Comparison of ENCODE assay signal across 8 mouse cellular contexts in genomic region chr4:35099210-35099864, GRCm38 (mm10). TPM values are rescaled to one million over a fixed set of nuclear protein-coding genes. Genes with fewer than 3 reads are reported as not detected.
DNase-seq lines count a peak whose midpoint lies in the region; ATAC-seq and TF ChIP-seq lines count a peak whose summit lies in the region.

No protein-coding gene starts in this region.

- H3K4me3 ChIP-seq in left cerebral cortex, adult 2 months, result peak overlapping the region; percentile 46
- peak overlapping the region; percentile 27 for H3K4me3 ChIP-seq in embryonic facial prominence, embryonic 11.5 days (ENCODE audit: low read depth, low read length)
- peak overlapping the region; percentile 49 for H3K4me3 ChIP-seq in limb, embryonic 10.5 days
- H3K4me3 ChIP-seq in olfactory bulb, adult 2 months (ENCODE audit: insufficient read depth, low read depth, low read length), result peak overlapping the region; percentile 39

- intact Hi-C loops in left cerebral cortex, adult 2 months (cut with DNase I), result loop anchor here (5.0 kb wide), 1 partner anchor 132 kb away; no protein-coding TSS in a partner anchor
- intact Hi-C loops in gastrocnemius, postnatal 36 days (cut with DNase I), result no loop called here

- peak; percentile 72 for ATAC-seq in embryonic facial prominence, embryonic 11.5 days (replicated peaks; ENCODE audit: insufficient number of reproducible peaks, low FRiP score, low TSS enrichment, low read depth)

- no peak; the same call in 1 of the 2 replicates for TF ChIP-seq CTCF in left cerebral cortex, adult 2 months (IDR thresholded peaks at IDR 0.05)
- TF ChIP-seq CTCF in olfactory bulb, adult 2 months (IDR thresholded peaks at IDR 0.05; ENCODE audit: insufficient read depth, low read depth, low read length), result no peak

- H3K9ac ChIP-seq in embryonic facial prominence, embryonic 11.5 days (replicated peaks; ENCODE audit: low read length), result no peak overlapping the region; the same call in 1 of the 2 replicates

- 18% methylated on average over 17 of the region's 17 CpGs for WGBS in embryonic facial prominence, embryonic 11.5 days
- 29% methylated on average over 17 of the region's 17 CpGs for WGBS in limb, embryonic 10.5 days
- 15% methylated on average over 17 of the region's 17 CpGs for WGBS in olfactory bulb, adult 2 months

- no peaks in the 10 kb centered on the region; the same call in 1 of the 2 replicates for H3K4me1 ChIP-seq in embryonic facial prominence, embryonic 11.5 days (ENCODE audit: control insufficient read depth, insufficient read depth, low read length)
- H3K4me1 ChIP-seq in limb, embryonic 10.5 days, result peaks cover 33% of the 10 kb centered on the region
- peaks cover 15% of the 10 kb centered on the region for H3K4me1 ChIP-seq in olfactory bulb, adult 2 months (ENCODE audit: control insufficient read depth, insufficient read depth, low read length)

- DNase-seq in left cerebral cortex, adult 2 months (ENCODE audit: extremely low spot score in 1 of 2, low spot score in 2 of 2), result no peak
- DNase-seq in left cerebral cortex, adult 18-20 months (ENCODE audit: low spot score in 2 of 2), result no peak
- peak; percentile 76 for DNase-seq in embryonic facial prominence, embryonic 11.5 days (ENCODE audit: low spot score)
- DNase-seq in limb, embryonic 10.5 days (ENCODE audit: low spot score), result peak; percentile 49
- no peak for DNase-seq in left cerebral cortex, adult 9 months (ENCODE audit: low spot score in 2 of 2)
- no peak for DNase-seq in gastrocnemius, postnatal 36 days
- no peak for DNase-seq in thymus, postnatal 0 days (ENCODE audit: low spot score)

- no peaks in the 10 kb centered on the region for H3K36me3 ChIP-seq in embryonic facial prominence, embryonic 11.5 days (replicated peaks; ENCODE audit: control insufficient read depth, insufficient read depth, low read depth, low read length)
- no peaks in the 10 kb centered on the region for H3K36me3 ChIP-seq in limb, embryonic 10.5 days

- H3K27me3 ChIP-seq in embryonic facial prominence, embryonic 11.5 days (ENCODE audit: control insufficient read depth, insufficient read depth, low read length), result no peaks in the 10 kb centered on the region
- no peaks in the 10 kb centered on the region for H3K27me3 ChIP-seq in limb, embryonic 10.5 days (ENCODE audit: low read depth, poor library complexity, severe bottlenecking)

- no peak overlapping the region for H3K27ac ChIP-seq in left cerebral cortex, adult 2 months
- H3K27ac ChIP-seq in embryonic facial prominence, embryonic 11.5 days (replicated peaks; ENCODE audit: low read depth, low read length), result no peak overlapping the region
- H3K27ac ChIP-seq in limb, embryonic 10.5 days, result no peak overlapping the region
- no peak overlapping the region for H3K27ac ChIP-seq in olfactory bulb, adult 2 months (ENCODE audit: insufficient read depth, low read depth, low read length)

- no peaks in the 10 kb centered on the region for H3K9me3 ChIP-seq in embryonic facial prominence, embryonic 11.5 days (replicated peaks; ENCODE audit: control insufficient read depth, low read length)
- no peaks in the 10 kb centered on the region for H3K9me3 ChIP-seq in limb, embryonic 10.5 days (replicated peaks)

- TF ChIP-seq POLR2A in olfactory bulb, adult 2 months (IDR thresholded peaks at IDR 0.05; ENCODE audit: insufficient read depth, low read depth, low read length), result no peak

- peak overlapping the region; percentile 53 for H3K4me2 ChIP-seq in embryonic facial prominence, embryonic 11.5 days (ENCODE audit: low read depth, low read length)

RNA-seq across cellular contexts. Expression of gene Ifnk, which starts 52.5 kb away (rescaled TPM):
- total RNA-seq in left cerebral cortex, adult 2 months (2021), result not detected
- not detected for total RNA-seq in left cerebral cortex, adult 18-20 months (2021)
- polyA plus RNA-seq in embryonic facial prominence, embryonic 11.5 days (2014; fragmentation: Nextera tagmentation; extraction: Ambion mirVana), result 0.36 TPM in 1 of 2 replicates, not detected in the other
- 0.49 and 0.58 TPM in 2 replicates for polyA plus RNA-seq in limb, embryonic 10.5 days (2016; fragmentation: Nextera tagmentation; extraction: Ambion mirVana)
- not detected in 2 replicates for polyA plus RNA-seq in olfactory bulb, adult 2 months (2012; ENCODE audit: insufficient read depth, insufficient read length, low replicate concordance, missing spikeins)
- total RNA-seq in gastrocnemius, postnatal 36 days (2021), result not detected
- 0.17 TPM in 1 of 2 replicates, not detected in the other for polyA plus RNA-seq in thymus, postnatal 0 days (2015; fragmentation: Nextera tagmentation; extraction: Ambion mirVana)

RNA-seq across cellular contexts. Expression of gene Mob3b, which starts 57.9 kb away (rescaled TPM):
- 1 to 10 TPM; 2.8 to 4.0 TPM for total RNA-seq in left cerebral cortex, adult 2 months (2021)
- 1 to 10 TPM; 5.2 to 5.9 TPM for total RNA-seq in left cerebral cortex, adult 18-20 months (2021)
- 11.9 and 12.3 TPM in 2 replicates for polyA plus RNA-seq in embryonic facial prominence, embryonic 11.5 days (2014; fragmentation: Nextera tagmentation; extraction: Ambion mirVana)
- 13.1 and 14.1 TPM in 2 replicates for polyA plus RNA-seq in limb, embryonic 10.5 days (2016; fragmentation: Nextera tagmentation; extraction: Ambion mirVana)
- polyA plus RNA-seq in olfactory bulb, adult 2 months (2012; ENCODE audit: insufficient read depth, insufficient read length, low replicate concordance, missing spikeins), result not detected in 2 replicates
- 1 to 10 TPM in 1 of 2 experiments, under 1 TPM in 1; 0.38 to 1.1 TPM for total RNA-seq in gastrocnemius, postnatal 36 days (2021)
- polyA plus RNA-seq in thymus, postnatal 0 days (2015; fragmentation: Nextera tagmentation; extraction: Ambion mirVana), result 4.7 and 6.2 TPM in 2 replicates

Comparison
In these comparisons a context has a peak if more than half of its experiments do, and no peak if none do; other contexts are left out.
1. DNase-seq: peak in embryonic facial prominence, embryonic 11.5 days (single experiment) and limb, embryonic 10.5 days (single experiment); none in left cerebral cortex, adult 2 months (0 of 2), left cerebral cortex, adult 18-20 months (0 of 2), left cerebral cortex, adult 9 months (0 of 2), gastrocnemius, postnatal 36 days (0 of 2) and thymus, postnatal 0 days (single experiment).
2. Peak in every context shown above with its lines, with median percentiles within 50 percentile points of each other: H3K4me3 ChIP-seq.